Mouse (Mus musculus): ENCODE data around the gene Scin. TPM values are rescaled to one million over a fixed set of nuclear protein-coding genes. Genes with fewer than 3 reads are reported as not detected.

Gene Scin
- polyA plus RNA-seq, 1 experiment from 2014 or later: 29.2 TPM

GRCm38 (mm10) chr12:40140706-40141105, 6.7 kb upstream of the Scin start:
- no peaks in the 10 kb centered on the region for H3K36me3 ChIP-seq (ENCODE audit: control insufficient read depth, insufficient read depth)
- H3K9me3 ChIP-seq (ENCODE audit: control insufficient read depth): no peaks in the 10 kb centered on the region
- ATAC-seq: no peak
- no peak overlapping the region for H3K9ac ChIP-seq (ENCODE audit: low read depth, low read length)
- no peak overlapping the region for H3K27ac ChIP-seq (ENCODE audit: low read depth, low read length)
- H3K4me3 ChIP-seq (ENCODE audit: low read depth, low read length): no peak overlapping the region
- no peaks in the 10 kb centered on the region for H3K27me3 ChIP-seq (replicated peaks; ENCODE audit: control insufficient read depth, insufficient read depth, low read length)
- TF ChIP-seq CTCF (IDR thresholded peaks at IDR 0.05; ENCODE audit: low read depth): no peak
- H3K4me2 ChIP-seq (replicated peaks; ENCODE audit: low read depth): no peak overlapping the region
- WGBS: 64% methylated on average over 5 of the region's 5 CpGs
- H3K4me1 ChIP-seq (replicated peaks; ENCODE audit: control insufficient read depth, insufficient read depth, low read length): no peaks in the 10 kb centered on the region

- TF ChIP-seq CTCF (IDR thresholded peaks at IDR 0.05; ENCODE audit: low read depth): no peak
- H3K4me1 ChIP-seq (replicated peaks; ENCODE audit: control insufficient read depth, insufficient read depth, low read length): no peaks in the 10 kb centered on the region
- H3K4me2 ChIP-seq (replicated peaks; ENCODE audit: low read depth): peak overlapping the region; percentile 1; the same call in 1 of the 2 replicates
- no peaks in the 10 kb centered on the region for H3K27me3 ChIP-seq (replicated peaks; ENCODE audit: control insufficient read depth, insufficient read depth, low read length)
- 44% methylated on average over 8 of the region's 8 CpGs for WGBS
- H3K4me3 ChIP-seq (ENCODE audit: low read depth, low read length): no peak overlapping the region
- peak; percentile 90 for ATAC-seq
- 0 out of 2 replicates have a peak overlapping the region, but pooled peaks have one; percentile 10 for H3K27ac ChIP-seq (ENCODE audit: low read depth, low read length)
- H3K9ac ChIP-seq (ENCODE audit: low read depth, low read length): no peak overlapping the region
- H3K36me3 ChIP-seq (ENCODE audit: control insufficient read depth, insufficient read depth): no peaks in the 10 kb centered on the region
- no peaks in the 10 kb centered on the region for H3K9me3 ChIP-seq (ENCODE audit: control insufficient read depth)
Observed at GRCm38 (mm10) chr12:40139484-40140245, 5.6 kb upstream of the Scin start.

- no peak overlapping the region for H3K27ac ChIP-seq (ENCODE audit: low read depth, low read length)
- peak overlapping the region; percentile 50 for H3K4me3 ChIP-seq (ENCODE audit: low read depth, low read length)
- 0 out of 2 replicates have a peak overlapping the region, but pooled peaks have one; percentile 28 for H3K9ac ChIP-seq (ENCODE audit: low read depth, low read length)
- peak overlapping the region; percentile 88 for H3K4me2 ChIP-seq (replicated peaks; ENCODE audit: low read depth)
- no peaks in the 10 kb centered on the region for H3K9me3 ChIP-seq (ENCODE audit: control insufficient read depth)
- TF ChIP-seq CTCF (IDR thresholded peaks at IDR 0.05; ENCODE audit: low read depth): no peak
- WGBS: 58% methylated on average over 11 of the region's 11 CpGs
- peak; percentile 32; the same call in 1 of the 2 replicates for ATAC-seq
- H3K4me1 ChIP-seq (replicated peaks; ENCODE audit: control insufficient read depth, insufficient read depth, low read length): 0 out of 2 replicates have a peak, but pooled peaks cover 2% of the 10 kb centered on the region
- H3K36me3 ChIP-seq (ENCODE audit: control insufficient read depth, insufficient read depth): no peaks in the 10 kb centered on the region
- H3K27me3 ChIP-seq (replicated peaks; ENCODE audit: control insufficient read depth, insufficient read depth, low read length): 0 out of 2 replicates have a peak, but pooled peaks cover 4% of the 10 kb centered on the region
Observed at GRCm38 (mm10) chr12:40134529-40134928, 501 bp upstream of the Scin start.

- Histone ChIP-seq H3K4me3 (ENCODE audit: low read depth, low read length) (peak overlapping the region; percentile 50), H3K27me3 (replicated peaks; ENCODE audit: control insufficient read depth, insufficient read depth, low read length) (0 out of 2 replicates have a peak, but pooled peaks cover 4% of the 10 kb centered on the region), H3K9ac (ENCODE audit: low read depth, low read length) (peak overlapping the region; percentile 28; the same call in 1 of the 2 replicates), H3K4me2 (replicated peaks; ENCODE audit: low read depth) (peak overlapping the region; percentile 88), H3K27ac (ENCODE audit: low read depth, low read length) (no peak overlapping the region), H3K4me1 (replicated peaks; ENCODE audit: control insufficient read depth, insufficient read depth, low read length) (0 out of 2 replicates have a peak, but pooled peaks cover 2% of the 10 kb centered on the region), H3K9me3 (ENCODE audit: control insufficient read depth) (no peaks in the 10 kb centered on the region), H3K36me3 (ENCODE audit: control insufficient read depth, insufficient read depth) (no peaks in the 10 kb centered on the region)
- WGBS: 13% methylated on average over 10 of the region's 10 CpGs
- no peak for ATAC-seq
- no peak for TF ChIP-seq CTCF (IDR thresholded peaks at IDR 0.05; ENCODE audit: low read depth)
Observed at GRCm38 (mm10) chr12:40133194-40133572, 845 bp downstream of the Scin start.

- H3K9me3 ChIP-seq (ENCODE audit: control insufficient read depth): no peaks in the 10 kb centered on the region
- H3K36me3 ChIP-seq (ENCODE audit: control insufficient read depth, insufficient read depth): no peaks in the 10 kb centered on the region
- H3K4me2 ChIP-seq (replicated peaks; ENCODE audit: low read depth): no peak overlapping the region
- no peaks in the 10 kb centered on the region for H3K27me3 ChIP-seq (replicated peaks; ENCODE audit: control insufficient read depth, insufficient read depth, low read length)
- H3K4me3 ChIP-seq (ENCODE audit: low read depth, low read length): no peak overlapping the region
- 83% methylated on average over 2 of the region's 2 CpGs for WGBS
- TF ChIP-seq CTCF (IDR thresholded peaks at IDR 0.05; ENCODE audit: low read depth): no peak
- no peaks in the 10 kb centered on the region for H3K4me1 ChIP-seq (replicated peaks; ENCODE audit: control insufficient read depth, insufficient read depth, low read length)
- H3K9ac ChIP-seq (ENCODE audit: low read depth, low read length): no peak overlapping the region
- no peak overlapping the region for H3K27ac ChIP-seq (ENCODE audit: low read depth, low read length)
- ATAC-seq: no peak
Observed at GRCm38 (mm10) chr12:40118872-40119271, 15.2 kb downstream of the Scin start.

GRCm38 (mm10) chr12:40117045-40117444, 17.0 kb downstream of the Scin start:
- H3K27ac ChIP-seq (ENCODE audit: low read depth, low read length): no peak overlapping the region
- H3K4me3 ChIP-seq (ENCODE audit: low read depth, low read length): no peak overlapping the region
- H3K9ac ChIP-seq (ENCODE audit: low read depth, low read length): no peak overlapping the region
- no peaks in the 10 kb centered on the region for H3K4me1 ChIP-seq (replicated peaks; ENCODE audit: control insufficient read depth, insufficient read depth, low read length)
- TF ChIP-seq CTCF (IDR thresholded peaks at IDR 0.05; ENCODE audit: low read depth): no peak
- no peaks in the 10 kb centered on the region for H3K9me3 ChIP-seq (ENCODE audit: control insufficient read depth)
- no peak for ATAC-seq
- no peaks in the 10 kb centered on the region for H3K36me3 ChIP-seq (ENCODE audit: control insufficient read depth, insufficient read depth)
- no peak overlapping the region for H3K4me2 ChIP-seq (replicated peaks; ENCODE audit: low read depth)
- 91% methylated on average over 6 of the region's 6 CpGs for WGBS
- no peaks in the 10 kb centered on the region for H3K27me3 ChIP-seq (replicated peaks; ENCODE audit: control insufficient read depth, insufficient read depth, low read length)
